Mouse (Mus musculus): ENCODE results near the gene Capn5.
"Not testable (repeated sequence)": the region's sequence is repeated elsewhere in the genome, so short reads cannot be mapped to it uniquely, and the experiment has no call there.

The Capn5 gene

GRCm38 (mm10) chr7:98177929-98178559 is at the start of gene Capn5:
Capn5 (minus strand) TSS chr7:98178274.
- DNase-seq (ENCODE audit: low spot score): no peak

- DNase-seq (ENCODE audit: low spot score): no peak
Measured at GRCm38 (mm10) chr7:98223796-98224195, 45.7 kb upstream of the Capn5 start.

GRCm38 (mm10) chr7:98216713-98217112 is 38.6 kb upstream of the Capn5 start:
- DNase-seq (ENCODE audit: low spot score): no peak

- DNase-seq (ENCODE audit: low spot score): no peak
Measured at GRCm38 (mm10) chr7:98202946-98203345, 24.9 kb upstream of the Capn5 start.

DNA sequence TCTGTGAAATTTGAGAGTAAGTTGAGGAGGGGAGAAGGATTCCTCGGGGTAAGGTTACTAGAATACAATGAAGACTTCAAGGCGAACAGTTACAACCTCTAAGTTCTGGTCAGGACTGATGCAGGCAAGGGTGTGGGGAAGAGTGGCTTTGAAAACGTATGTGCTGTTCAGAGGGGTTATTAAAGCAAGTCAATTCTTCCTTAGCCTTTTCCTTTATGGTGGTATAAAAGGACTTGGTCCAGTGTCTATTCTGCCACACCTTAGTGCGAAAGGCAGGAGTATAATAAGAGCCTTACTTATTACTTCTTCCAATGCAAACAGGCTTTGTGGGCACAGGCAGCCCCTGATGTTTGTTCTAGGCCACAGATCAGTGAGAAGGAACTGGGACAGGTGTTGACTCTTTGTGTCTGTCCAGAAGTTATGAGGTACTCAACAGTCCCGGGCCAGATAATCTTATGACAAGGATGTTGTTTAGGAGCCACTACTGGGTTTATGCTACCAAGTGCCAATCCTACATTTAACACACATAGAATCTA is 23.5 kb upstream of the Capn5 start:
- no peak for DNase-seq (ENCODE audit: low spot score)

GRCm38 (mm10) chr7:98200396-98200795 is 22.3 kb upstream of the Capn5 start:
- DNase-seq (ENCODE audit: low spot score): no peak

GRCm38 (mm10) chr7:98199381-98199780 is 21.3 kb upstream of the Capn5 start, which contains the start of gene B3gnt6:
B3gnt6 (minus strand) TSS chr7:98199481.
- no peak for DNase-seq (ENCODE audit: low spot score)

DNA sequence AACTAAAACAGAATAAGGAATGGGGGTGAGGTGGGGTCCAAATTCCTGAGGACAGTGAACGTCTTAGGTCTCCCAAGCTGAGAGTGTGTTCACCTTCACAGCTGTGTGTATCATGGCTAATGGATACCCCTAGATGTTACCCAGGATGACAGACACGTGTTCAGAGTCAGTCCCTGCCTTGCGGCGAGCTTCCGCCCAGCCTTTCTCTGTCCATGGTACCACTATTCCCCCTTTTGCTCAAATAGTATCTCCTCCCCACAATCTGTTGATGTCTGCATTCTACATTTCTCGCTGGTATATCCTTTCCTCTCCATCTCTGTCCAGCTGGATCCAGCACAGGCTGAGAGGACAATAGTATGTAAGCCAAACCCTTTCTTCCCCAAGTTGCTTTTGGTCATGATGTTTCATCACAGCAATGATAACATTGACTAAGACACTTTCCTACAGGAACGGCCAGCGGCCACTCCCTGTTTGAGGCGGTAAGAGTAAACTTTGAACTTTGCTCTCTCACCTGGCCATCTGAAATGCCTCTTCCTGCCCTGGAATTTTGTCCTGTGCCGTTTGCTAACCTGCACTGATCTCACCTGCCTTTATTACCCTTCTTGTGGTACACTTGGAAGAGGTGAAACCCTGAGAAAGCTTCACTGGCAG is 17.2 kb upstream of the Capn5 start:
- DNase-seq (ENCODE audit: low spot score): no peak

DNA sequence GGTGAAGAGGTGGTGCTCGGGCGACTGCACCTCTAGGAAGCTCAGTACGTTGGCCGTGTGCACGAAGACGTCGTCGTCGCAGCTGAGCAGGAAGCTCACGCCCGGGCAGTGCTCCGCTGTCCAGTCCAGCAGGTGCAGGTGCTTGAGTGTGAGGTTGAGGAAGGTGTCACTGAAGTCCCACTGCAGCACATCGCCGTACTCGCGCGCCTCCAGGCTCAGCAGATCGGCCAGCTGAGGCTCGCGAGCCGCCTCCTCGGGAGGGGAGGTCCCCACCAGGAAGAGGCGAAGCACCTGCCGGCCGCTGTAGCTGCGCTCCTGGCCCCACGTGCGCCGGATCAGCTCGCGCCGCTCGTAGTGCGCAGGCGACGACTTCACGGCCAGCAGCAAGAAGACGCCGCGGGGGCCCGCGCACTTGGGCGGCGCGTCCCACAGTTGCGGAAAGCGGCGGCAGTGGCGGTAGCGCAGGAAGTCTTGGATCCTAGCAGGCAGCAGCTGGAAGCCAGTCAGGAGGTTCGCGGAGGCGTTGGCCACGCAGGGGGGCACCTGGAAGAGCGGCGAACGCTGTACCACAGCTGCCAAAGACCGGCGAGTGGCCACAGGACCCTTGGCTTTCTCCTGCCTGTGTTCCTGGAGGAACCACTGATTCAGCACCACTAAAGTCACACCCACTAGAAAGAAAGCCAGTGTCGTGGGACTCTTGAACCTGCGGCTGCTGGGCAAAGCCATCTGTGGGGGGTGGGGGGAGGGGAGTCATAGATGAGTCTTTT is 16.1 kb upstream of the Capn5 start:
- DNase-seq (ENCODE audit: low spot score): no peak

DNA sequence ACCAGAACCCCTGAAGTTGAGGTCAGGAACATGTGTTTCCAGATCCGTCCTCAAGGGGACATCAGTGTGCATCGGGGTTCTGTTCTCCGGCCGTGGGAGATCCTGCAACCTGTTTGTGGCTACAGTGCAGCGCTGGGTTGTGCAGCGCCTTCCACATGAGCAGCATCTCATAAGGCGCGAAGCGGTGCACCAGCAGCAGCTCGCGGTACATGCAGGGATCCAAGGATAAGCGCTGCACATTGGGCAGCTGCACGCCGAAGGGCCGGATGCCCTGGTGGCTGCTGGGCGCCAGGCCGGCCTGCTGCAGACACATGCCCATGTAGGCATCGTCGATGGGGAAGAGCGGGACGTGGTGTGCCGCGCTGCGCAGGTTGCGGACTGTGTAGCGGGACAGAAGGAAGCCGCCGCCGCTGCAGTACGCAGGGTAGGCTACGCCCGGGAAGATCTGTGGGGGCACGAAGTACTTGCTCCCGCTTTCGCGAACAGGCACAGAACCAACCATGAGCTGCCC is 15.5 kb upstream of the Capn5 start:
- no peak for DNase-seq (ENCODE audit: low spot score)

- DNase-seq (ENCODE audit: low spot score): no peak
Measured at GRCm38 (mm10) chr7:98191571-98192250, 13.6 kb upstream of the Capn5 start.

GRCm38 (mm10) chr7:98190578-98190977 is 12.5 kb upstream of the Capn5 start:
- DNase-seq (ENCODE audit: low spot score): no peak

- DNase-seq (ENCODE audit: low spot score): no peak
Measured at GRCm38 (mm10) chr7:98189745-98190144, 11.7 kb upstream of the Capn5 start.

DNA sequence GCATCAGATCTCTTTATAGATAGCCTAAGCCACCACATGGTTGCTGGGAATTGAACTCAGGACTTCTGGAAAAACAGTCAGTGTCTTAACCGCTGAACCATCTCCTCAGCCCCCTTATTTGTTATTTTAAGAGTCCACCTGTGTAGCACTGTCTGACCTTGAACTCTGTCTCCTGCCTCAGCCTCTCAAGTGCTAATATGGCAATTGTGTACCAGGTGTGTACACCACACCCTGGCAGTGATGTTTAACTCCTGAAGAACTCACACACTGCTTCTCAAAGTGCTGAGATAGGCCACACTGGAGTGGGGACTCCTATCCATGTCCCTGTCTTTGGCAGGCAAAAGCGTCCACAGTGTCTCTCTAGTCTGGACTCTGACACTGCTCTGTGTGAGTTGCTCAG is 10.6 kb upstream of the Capn5 start:
- no peak for DNase-seq (ENCODE audit: low spot score)

GRCm38 (mm10) chr7:98188238-98188637 is 10.2 kb upstream of the Capn5 start:
- DNase-seq (ENCODE audit: low spot score): no peak

- DNase-seq (ENCODE audit: low spot score): not testable (repeated sequence)
Measured at GRCm38 (mm10) chr7:98187332-98187731, 9.3 kb upstream of the Capn5 start.

- no peak for DNase-seq (ENCODE audit: low spot score)
Measured at GRCm38 (mm10) chr7:98186637-98187036, 8.6 kb upstream of the Capn5 start.

DNA sequence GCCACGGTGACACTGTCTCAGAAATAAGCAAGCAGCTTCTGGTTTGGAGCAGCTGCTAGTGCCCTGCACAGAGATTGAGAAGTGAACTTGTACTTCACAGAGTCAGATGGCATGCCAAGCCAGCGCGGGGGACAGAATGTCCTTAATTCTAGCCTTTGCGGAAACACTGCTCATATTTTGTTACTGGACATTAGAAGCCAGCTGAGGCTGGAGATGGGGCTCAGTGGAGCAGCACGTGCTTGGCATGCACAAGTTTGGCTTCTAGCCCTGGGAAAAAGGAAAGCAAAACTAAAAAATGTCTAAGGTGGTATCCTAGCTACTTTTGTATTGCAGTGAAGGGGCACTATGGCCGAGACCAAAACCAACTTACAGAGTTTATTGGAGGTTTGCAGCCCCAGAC is 7.3 kb upstream of the Capn5 start:
- DNase-seq (ENCODE audit: low spot score): no peak

DNA sequence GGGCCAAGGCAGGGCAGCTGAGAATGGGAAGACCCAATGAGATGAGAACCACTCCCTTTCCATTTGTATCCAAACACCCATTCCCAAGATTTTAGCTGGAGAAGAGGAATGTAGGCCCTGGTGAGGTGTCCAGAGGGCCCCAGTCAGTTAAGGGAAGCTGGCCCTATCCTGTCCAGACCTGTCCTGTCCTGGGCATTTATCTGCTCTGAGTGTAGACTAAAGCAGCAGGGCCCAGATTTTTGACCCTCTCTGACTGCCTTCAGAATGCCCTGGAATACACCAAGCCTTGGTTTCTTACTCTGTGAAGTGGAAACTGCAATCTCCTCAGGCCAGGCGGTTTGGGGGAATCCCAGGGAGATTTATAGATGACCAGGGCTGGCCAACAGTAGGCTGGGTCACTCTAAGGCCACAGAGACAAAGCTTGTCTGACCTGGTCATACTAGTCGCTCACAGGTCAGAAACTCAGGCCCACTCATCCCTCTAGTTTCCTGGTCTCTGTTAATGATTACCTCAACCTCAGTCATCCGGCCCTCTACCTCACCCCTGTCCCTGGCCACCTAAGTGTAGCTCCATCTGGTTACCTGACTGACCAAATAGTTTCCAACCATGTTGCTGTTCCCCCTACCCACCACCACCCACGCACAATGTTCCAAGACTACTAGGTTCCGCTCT is 622 bp upstream of the Capn5 start:
- DNase-seq (ENCODE audit: low spot score): no peak

- DNase-seq (ENCODE audit: low spot score): no peak
Measured at GRCm38 (mm10) chr7:98177566-98177928, 527 bp downstream of the Capn5 start.

GRCm38 (mm10) chr7:98177071-98177485 is 996 bp downstream of the Capn5 start:
- no peak for DNase-seq (ENCODE audit: low spot score)
